Mouse (Mus musculus) midbrain, embryonic 12.5 days (tissue): ENCODE data around the gene Ndufb10. TPM values are rescaled to one million over a fixed set of nuclear protein-coding genes. Genes with fewer than 3 reads are reported as not detected.

Experiments used
- ATAC-seq: fragments of 200-750 bp; cut with Nextera tagmentation; 2 replicates; pipeline ENCODE4 v1.8.0; 2017; ENCODE audit warnings: low read depth, moderate TSS enrichment, moderate library complexity; ENCODE audit not compliant: low FRiP score
- H3K27ac ChIP-seq: fragments of 300-500 bp; sonication (generic); replicated peaks from 2 replicates; pipeline ENCODE4 v1.5.1; 2016; ENCODE audit warnings: mild to moderate bottlenecking
- H3K27me3 ChIP-seq: fragments of 300-500 bp; sonication (generic); 2 replicates; pipeline ENCODE4 v1.6.1; 2016; ENCODE audit warnings: mild to moderate bottlenecking
- H3K36me3 ChIP-seq: fragments of 300-500 bp; sonication (generic); 2 replicates; pipeline ENCODE4 v1.6.1; 2016
- H3K4me1 ChIP-seq: fragments of 300-500 bp; sonication (generic); 2 replicates; pipeline ENCODE4 v1.6.1; 2016
- H3K4me2 ChIP-seq: fragments of 300-500 bp; sonication (generic); replicated peaks from 2 replicates; pipeline ENCODE4 v1.6.1; 2016; ENCODE audit warnings: mild to moderate bottlenecking, moderate library complexity
- H3K4me3 ChIP-seq: fragments of 300-500 bp; sonication (generic); 2 replicates; pipeline ENCODE4 v1.5.1; 2016; ENCODE audit warnings: mild to moderate bottlenecking
- H3K9ac ChIP-seq: fragments of 300-500 bp; sonication (generic); replicated peaks from 2 replicates; pipeline ENCODE4 v1.6.1; 2016; ENCODE audit warnings: mild to moderate bottlenecking, moderate library complexity
- H3K9me3 ChIP-seq: fragments of 300-500 bp; sonication (generic); 2 replicates; pipeline ENCODE4 v1.6.1; 2016; ENCODE audit warnings: mild to moderate bottlenecking
- WGBS: fragments of 180-500 bp; shearing (Covaris S2); methylation state at CpG from one replicate; pipeline ENCODE4 v1.1.7; 2016; 5-methylcytosine and 5-hydroxymethylcytosine counted together
- polyA plus RNA-seq: library from polyadenylated mRNA; unstranded; fragments of >200 nt; fragmentation: Nextera tagmentation; extraction: Ambion mirVana; gene quantifications from 2 replicates; pipeline ENCODE4 v1.2.1, GENCODE M21; 2016

The Ndufb10 gene
- polyA plus RNA-seq, 1 experiment from 2014 or later, result 205 TPM

DNA sequence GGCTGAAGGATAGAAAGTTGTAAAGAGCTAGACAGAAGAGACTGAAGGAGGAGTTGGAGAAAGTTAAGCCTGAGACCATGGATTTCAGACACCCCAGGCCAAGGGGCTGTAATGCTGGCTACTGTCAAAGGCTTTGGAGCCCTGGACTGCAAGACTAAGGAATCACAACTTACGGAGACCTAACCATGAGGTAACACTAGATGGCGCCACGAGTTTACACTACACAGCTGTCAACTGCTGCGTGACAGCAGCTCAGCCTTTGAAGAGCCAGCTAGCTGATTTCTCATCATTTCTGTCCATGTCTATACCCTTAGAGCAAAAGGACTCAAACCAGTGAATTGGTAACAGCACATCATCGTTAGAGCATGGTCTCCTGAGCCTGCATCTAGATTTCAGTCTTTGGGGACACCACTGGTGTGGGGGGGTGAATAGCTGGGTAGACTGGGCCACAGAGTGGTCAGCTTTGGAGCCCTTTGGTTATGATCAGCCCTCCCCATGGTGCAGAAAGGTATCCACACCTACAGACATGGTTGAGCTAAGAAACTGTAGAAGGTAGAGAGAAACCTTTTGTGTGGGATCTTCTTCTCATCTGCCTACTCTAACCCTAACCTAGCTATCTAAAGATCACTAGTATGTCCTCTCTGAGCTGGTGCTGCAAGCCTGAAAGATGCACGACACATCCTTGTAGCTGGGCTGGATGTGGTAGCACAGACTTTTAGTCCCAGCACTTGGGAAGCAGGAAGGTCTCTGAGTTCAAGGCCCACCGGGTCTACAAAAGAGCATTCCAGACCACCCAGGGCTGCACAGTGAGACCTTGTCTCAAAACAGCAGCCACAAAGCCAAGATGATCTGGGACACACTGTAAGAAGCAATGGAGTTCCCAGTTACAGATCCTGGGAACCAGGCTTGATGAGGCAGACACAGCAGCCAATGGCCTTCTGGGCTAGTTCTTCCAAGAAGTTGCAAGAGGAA lies 21.5 kb upstream of the Ndufb10 start:
- no peak overlapping the region for H3K4me3 ChIP-seq
- no peak overlapping the region for H3K27ac ChIP-seq

DNA sequence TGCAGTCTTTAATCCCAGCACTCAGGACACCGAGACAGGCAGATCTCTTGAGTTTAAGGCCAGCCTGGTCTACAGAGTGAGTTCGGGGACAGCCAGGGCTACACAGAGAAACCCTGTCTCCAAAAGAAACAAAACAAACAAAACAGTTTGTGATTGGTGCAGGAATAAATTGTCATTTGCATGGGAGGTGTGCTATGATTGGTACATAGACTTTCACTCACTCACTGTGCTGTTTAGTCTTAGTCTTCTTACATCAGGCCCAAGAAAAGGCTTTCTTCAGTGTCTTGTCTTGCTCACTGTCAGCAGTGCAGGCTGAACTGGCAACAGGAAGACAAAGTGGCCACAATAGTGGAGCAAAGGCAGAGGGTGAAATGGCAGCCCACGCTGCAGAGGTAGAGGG lies 20.1 kb upstream of the Ndufb10 start:
- Histone ChIP-seq H3K9me3 (no peaks in the 10 kb centered on the region), H3K4me1 (no peaks in the 10 kb centered on the region), H3K9ac (no peak overlapping the region), H3K27me3 (peaks cover 23% of the 10 kb centered on the region), H3K4me2 (no peak overlapping the region), H3K36me3 (peaks cover 4% of the 10 kb centered on the region; the same call in 1 of the 2 replicates), H3K27ac (no peak overlapping the region), H3K4me3 (no peak overlapping the region)
- no peak for ATAC-seq
- 73% methylated on average over 3 of the region's 3 CpGs for WGBS

More for the DNA sequence above, 21.5 kb upstream of the Ndufb10 start:
- H3K4me1 ChIP-seq, result no peaks in the 10 kb centered on the region
- no peaks in the 10 kb centered on the region for H3K9me3 ChIP-seq
- H3K36me3 ChIP-seq, result no peaks in the 10 kb centered on the region
- no peak overlapping the region for H3K9ac ChIP-seq
- no peak overlapping the region for H3K4me2 ChIP-seq
- H3K27me3 ChIP-seq, result peaks cover 36% of the 10 kb centered on the region
- WGBS, result 19% methylated on average over 7 of the region's 7 CpGs
- ATAC-seq, result peak; percentile 63

- Histone ChIP-seq H3K9me3 (no peaks in the 10 kb centered on the region), H3K27me3 (peaks cover 21% of the 10 kb centered on the region), H3K4me3 (no peak overlapping the region), H3K36me3 (peaks cover 4% of the 10 kb centered on the region; the same call in 1 of the 2 replicates), H3K4me1 (no peaks in the 10 kb centered on the region), H3K4me2 (no peak overlapping the region), H3K9ac (no peak overlapping the region), H3K27ac (no peak overlapping the region)
- 75% methylated on average over 5 of the region's 5 CpGs for WGBS
- no peak for ATAC-seq
Measured at GRCm38 (mm10) chr17:24743896-24744295, 19.6 kb upstream of the Ndufb10 start.

GRCm38 (mm10) chr17:24742307-24742706 lies 18.0 kb upstream of the Ndufb10 start:
- WGBS, result 86% methylated on average over 8 of the region's 8 CpGs
- H3K27ac ChIP-seq, result no peak overlapping the region
- no peak overlapping the region for H3K9ac ChIP-seq
- H3K4me2 ChIP-seq, result no peak overlapping the region
- no peaks in the 10 kb centered on the region for H3K9me3 ChIP-seq
- H3K4me3 ChIP-seq, result no peak overlapping the region
- peaks cover 4% of the 10 kb centered on the region; the same call in 1 of the 2 replicates for H3K36me3 ChIP-seq
- ATAC-seq, result no peak
- H3K4me1 ChIP-seq, result peaks cover under 1% of the 10 kb centered on the region; the same call in 1 of the 2 replicates
- peaks cover 13% of the 10 kb centered on the region for H3K27me3 ChIP-seq

DNA sequence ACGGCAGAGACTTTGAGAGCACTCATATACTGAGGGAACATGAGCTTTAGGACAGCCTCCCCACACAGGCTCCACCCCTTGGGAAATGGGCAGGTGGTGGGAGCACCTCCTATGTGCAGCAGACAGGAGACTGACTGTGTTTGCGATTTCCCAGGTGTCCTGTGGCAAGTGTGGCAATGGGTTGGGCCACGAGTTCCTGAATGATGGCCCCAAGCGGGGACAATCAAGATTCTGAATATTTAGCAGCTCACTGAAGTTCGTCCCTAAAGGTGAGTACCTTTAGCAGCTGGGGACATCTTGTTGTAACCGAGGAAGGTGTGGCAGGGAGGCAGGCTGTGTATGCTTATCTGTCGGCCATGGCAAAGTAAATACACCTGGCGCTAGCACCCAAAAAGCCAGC lies 15.6 kb upstream of the Ndufb10 start:
- no peak overlapping the region for H3K4me2 ChIP-seq
- 86% methylated on average over 8 of the region's 8 CpGs for WGBS
- peaks cover 13% of the 10 kb centered on the region for H3K4me1 ChIP-seq
- H3K36me3 ChIP-seq, result peaks cover 4% of the 10 kb centered on the region; the same call in 1 of the 2 replicates
- no peak overlapping the region for H3K9ac ChIP-seq
- no peaks in the 10 kb centered on the region for H3K9me3 ChIP-seq
- no peaks in the 10 kb centered on the region for H3K27me3 ChIP-seq
- no peak overlapping the region for H3K4me3 ChIP-seq
- ATAC-seq, result no peak
- H3K27ac ChIP-seq, result no peak overlapping the region

GRCm38 (mm10) chr17:24738238-24738637 lies 14.0 kb upstream of the Ndufb10 start:
- WGBS, result 86% methylated on average over 4 of the region's 4 CpGs
- no peak overlapping the region for H3K9ac ChIP-seq
- no peak for ATAC-seq
- no peak overlapping the region for H3K27ac ChIP-seq
- H3K4me2 ChIP-seq, result no peak overlapping the region
- no peak overlapping the region for H3K4me3 ChIP-seq
- no peaks in the 10 kb centered on the region for H3K27me3 ChIP-seq
- H3K4me1 ChIP-seq, result peaks cover 13% of the 10 kb centered on the region
- H3K36me3 ChIP-seq, result peaks cover 4% of the 10 kb centered on the region; the same call in 1 of the 2 replicates
- no peaks in the 10 kb centered on the region for H3K9me3 ChIP-seq

DNA sequence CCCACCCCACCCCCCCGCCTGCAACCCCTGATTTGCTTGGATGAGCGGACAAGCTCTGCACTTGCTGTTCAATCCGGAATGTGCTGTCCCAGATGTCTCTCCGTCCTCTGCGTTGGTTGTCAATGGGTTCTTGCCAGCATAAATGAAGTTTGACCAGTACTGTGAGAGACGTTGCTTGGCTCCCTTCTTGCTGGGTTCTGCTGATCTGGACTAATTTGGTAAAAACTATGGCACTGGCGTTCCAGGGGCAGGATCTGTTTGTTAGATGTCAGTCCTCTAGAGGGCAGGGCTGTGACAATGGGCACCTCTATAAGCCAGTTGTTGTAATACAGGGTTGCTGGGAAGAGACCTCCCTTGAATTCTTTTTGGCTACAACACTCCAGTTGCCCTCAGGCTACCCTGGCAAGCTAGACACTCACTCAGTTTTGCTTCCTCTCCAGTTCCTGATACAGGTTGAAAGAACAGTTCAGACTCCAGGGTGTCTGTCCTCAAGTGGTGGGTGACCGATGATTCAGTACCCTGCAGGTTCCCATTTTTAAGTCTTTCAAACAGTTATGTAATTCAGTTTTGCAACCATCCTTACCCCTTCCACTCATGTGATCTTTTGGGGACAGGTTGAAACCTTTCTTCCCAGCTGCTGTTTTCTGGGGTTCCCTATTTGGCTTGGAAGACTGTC lies 13.0 kb upstream of the Ndufb10 start:
- Histone ChIP-seq H3K36me3 (peaks cover 4% of the 10 kb centered on the region; the same call in 1 of the 2 replicates), H3K9me3 (no peaks in the 10 kb centered on the region), H3K4me3 (peak overlapping the region; percentile 59), H3K27me3 (no peaks in the 10 kb centered on the region; the same call in 1 of the 2 replicates), H3K4me2 (peak overlapping the region; percentile 93), H3K9ac (peak overlapping the region; percentile 67; the same call in 1 of the 2 replicates), H3K4me1 (peaks cover 13% of the 10 kb centered on the region), H3K27ac (no peak overlapping the region)
- 29% methylated on average over 8 of the region's 8 CpGs for WGBS
- ATAC-seq, result no peak

DNA sequence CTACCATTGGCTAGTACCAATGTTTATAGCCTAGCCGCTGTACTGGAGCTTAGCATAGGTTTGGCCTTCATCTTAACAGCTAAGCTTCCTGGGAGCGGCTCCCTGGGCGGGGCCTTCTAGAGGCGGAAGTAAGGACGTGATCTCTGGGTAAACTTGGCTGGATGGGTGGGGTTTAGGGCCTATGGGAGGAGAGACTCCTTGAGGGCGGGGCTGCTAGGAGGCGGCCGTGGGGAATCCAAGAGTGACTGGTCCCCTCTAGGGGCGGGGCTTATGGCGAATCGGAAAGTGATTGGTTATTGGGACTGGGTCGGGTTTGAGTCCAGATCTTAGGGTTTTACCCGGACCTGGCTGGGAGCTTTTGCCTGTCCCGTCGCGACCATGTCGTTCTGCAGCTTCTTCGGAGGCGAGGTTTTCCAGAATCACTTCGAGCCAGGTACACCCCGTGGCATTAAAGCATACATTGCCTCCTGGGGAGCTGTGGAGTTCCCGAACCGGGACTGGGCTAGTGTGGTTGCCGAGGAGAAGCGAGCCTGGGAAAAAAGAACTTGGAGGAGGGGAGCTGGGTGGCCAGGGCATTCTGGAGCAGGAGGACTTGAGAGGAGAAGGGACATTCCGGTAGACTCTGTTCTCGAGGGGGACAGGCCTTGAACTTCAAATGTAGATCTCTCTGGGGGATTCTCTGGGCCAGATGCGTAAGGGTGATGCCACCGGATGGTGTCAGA lies 12.2 kb upstream of the Ndufb10 start, which contains the start of gene Msrb1:
Msrb1 (plus strand) TSS at position 313 of the 722 bp plus-strand sequence.
- 1% methylated on average over 29 of the region's 29 CpGs for WGBS
- H3K9me3 ChIP-seq, result no peaks in the 10 kb centered on the region
- peaks cover 13% of the 10 kb centered on the region for H3K4me1 ChIP-seq
- H3K4me2 ChIP-seq, result peak within 1 kb of the TSS; percentile 93
- peak within 1 kb of the TSS; percentile 36; the same call in 1 of the 2 replicates for H3K27ac ChIP-seq
- H3K4me3 ChIP-seq, result peak within 1 kb of the TSS; percentile 59
- peaks cover 4% of the 10 kb centered on the region; the same call in 1 of the 2 replicates for H3K36me3 ChIP-seq
- peaks cover 4% of the 10 kb centered on the region; the same call in 1 of the 2 replicates for H3K27me3 ChIP-seq
- H3K9ac ChIP-seq, result peak within 1 kb of the TSS; percentile 67
- peak; percentile 96 for ATAC-seq

DNA sequence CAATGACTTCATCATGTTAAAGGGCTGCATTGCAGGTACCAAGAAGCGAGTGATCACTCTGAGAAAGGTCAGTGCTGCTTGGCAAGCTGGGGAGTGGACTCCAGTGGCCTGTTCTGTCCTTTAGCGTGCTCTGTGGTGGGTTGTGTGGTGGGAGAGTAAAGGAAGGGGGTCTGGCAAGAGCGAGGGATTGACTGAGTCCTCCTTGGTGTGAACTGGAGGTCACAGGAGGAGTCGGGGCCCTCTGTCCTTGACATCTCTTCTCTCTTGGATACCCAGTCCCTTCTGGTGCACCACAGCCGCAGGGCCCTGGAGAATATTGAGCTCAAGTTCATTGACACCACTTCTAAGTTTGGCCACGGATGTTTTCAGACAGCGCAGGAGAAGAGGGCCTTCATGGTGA lies 11.2 kb upstream of the Ndufb10 start:
- H3K27ac ChIP-seq, result no peak overlapping the region
- 89% methylated on average over 7 of the region's 7 CpGs for WGBS
- peaks cover 13% of the 10 kb centered on the region for H3K4me1 ChIP-seq
- H3K9me3 ChIP-seq, result no peaks in the 10 kb centered on the region
- no peak overlapping the region for H3K4me3 ChIP-seq
- H3K27me3 ChIP-seq, result peaks cover 4% of the 10 kb centered on the region; the same call in 1 of the 2 replicates
- no peak for ATAC-seq
- peak overlapping the region; percentile 93; the same call in 1 of the 2 replicates for H3K4me2 ChIP-seq
- peaks cover 4% of the 10 kb centered on the region; the same call in 1 of the 2 replicates for H3K36me3 ChIP-seq
- no peak overlapping the region for H3K9ac ChIP-seq

DNA sequence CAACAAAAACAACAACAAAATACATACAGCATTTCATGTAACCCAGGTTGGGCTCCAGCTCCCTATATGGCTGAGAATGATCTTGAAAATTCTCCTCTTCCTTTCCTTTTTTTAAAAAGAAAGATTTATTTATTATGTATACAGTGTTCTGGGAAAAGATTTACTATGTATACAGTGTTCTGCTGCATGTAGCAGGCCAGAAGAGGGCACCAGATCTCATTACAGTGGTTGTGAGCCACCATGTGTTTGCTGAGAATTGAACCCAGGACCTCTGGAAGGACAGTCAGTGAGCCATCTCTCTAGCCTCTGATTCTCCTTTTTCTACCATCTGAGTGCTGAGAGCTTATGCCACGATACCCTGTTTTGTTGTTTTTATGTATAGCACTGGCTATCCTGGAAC lies 10.2 kb upstream of the Ndufb10 start:
- Histone ChIP-seq H3K4me3 (no peak overlapping the region), H3K9me3 (no peaks in the 10 kb centered on the region), H3K27ac (no peak overlapping the region), H3K4me1 (peaks cover 13% of the 10 kb centered on the region), H3K36me3 (no peaks in the 10 kb centered on the region), H3K27me3 (peaks cover 4% of the 10 kb centered on the region; the same call in 1 of the 2 replicates), H3K4me2 (no peak overlapping the region), H3K9ac (no peak overlapping the region)
- 84% methylated on average over 1 of the region's 1 CpGs for WGBS
- ATAC-seq, result no peak

DNA sequence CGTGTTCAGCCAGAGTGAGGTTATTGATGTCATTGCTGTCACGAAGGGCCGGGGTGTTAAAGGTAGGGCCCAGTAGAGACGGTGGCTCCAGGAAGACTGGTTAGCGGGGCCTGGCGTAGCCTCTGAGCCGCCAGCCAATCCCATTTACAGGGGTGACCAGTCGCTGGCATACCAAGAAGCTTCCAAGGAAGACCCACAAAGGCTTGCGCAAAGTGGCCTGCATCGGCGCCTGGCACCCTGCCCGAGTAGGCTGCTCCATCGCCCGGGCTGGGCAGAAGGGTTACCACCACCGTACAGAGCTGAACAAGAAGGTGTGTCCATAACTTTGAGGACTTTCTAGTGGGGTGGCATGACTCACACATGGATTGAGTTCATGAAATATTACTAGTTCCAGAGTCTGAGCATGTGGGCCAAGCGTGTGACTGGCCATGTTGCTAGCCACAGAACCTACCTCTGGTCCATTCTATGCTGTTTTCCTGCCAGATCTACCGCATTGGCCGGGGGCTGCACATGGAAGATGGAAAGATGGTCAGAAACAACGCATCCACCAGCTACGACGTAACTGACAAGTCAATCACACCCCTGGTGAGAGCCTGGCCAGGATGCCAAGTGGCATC lies 9.3 kb upstream of the Ndufb10 start:
- Histone ChIP-seq H3K4me2 (no peak overlapping the region), H3K4me3 (no peak overlapping the region), H3K36me3 (no peaks in the 10 kb centered on the region), H3K27ac (no peak overlapping the region), H3K27me3 (peaks cover 6% of the 10 kb centered on the region), H3K9ac (no peak overlapping the region), H3K9me3 (no peaks in the 10 kb centered on the region), H3K4me1 (peaks cover 13% of the 10 kb centered on the region)
- WGBS, result 89% methylated on average over 21 of the region's 21 CpGs
- ATAC-seq, result no peak
